In genomic region chr4:46554295-46555069, GRCm38 (mm10) we compare ENCODE assay signal across 8 mouse cellular contexts. TPM values are rescaled to one million over a fixed set of nuclear protein-coding genes. Genes with fewer than 3 reads are reported as not detected.
DNase-seq lines count a peak whose midpoint lies in the region; ATAC-seq and TF ChIP-seq lines count a peak whose summit lies in the region.

No protein-coding gene starts in this region.

- ATAC-seq in heart, embryonic 13.5 days (ENCODE audit: extremely low read depth, insufficient number of reproducible peaks, low FRiP score, low TSS enrichment), result no peak
- peak; percentile 46 for ATAC-seq in common myeloid progenitor, adult 5-6 weeks (replicated peaks; ENCODE audit: low read depth, poor library complexity, severe bottlenecking)
- peak; percentile 52 for ATAC-seq in lung, postnatal 0 days

- no peaks in the 10 kb centered on the region for H3K9me3 ChIP-seq in heart, embryonic 13.5 days
- no peaks in the 10 kb centered on the region for H3K9me3 ChIP-seq in heart, embryonic 10.5 days
- H3K9me3 ChIP-seq in lung, postnatal 0 days (ENCODE audit: low read length), result no peaks in the 10 kb centered on the region

- no peak overlapping the region for H3K4me2 ChIP-seq in heart, embryonic 13.5 days
- H3K4me2 ChIP-seq in lung, postnatal 0 days (replicated peaks; ENCODE audit: low read depth, low read length), result no peak overlapping the region

- H3K27ac ChIP-seq in heart, embryonic 13.5 days (replicated peaks), result peak overlapping the region; percentile 1; the same call in 1 of the 2 replicates
- no peak overlapping the region for H3K27ac ChIP-seq in heart, embryonic 10.5 days
- H3K27ac ChIP-seq in lung, postnatal 0 days (ENCODE audit: low read length), result peak overlapping the region; percentile 58

- H3K9ac ChIP-seq in heart, embryonic 13.5 days, result no peak overlapping the region
- H3K9ac ChIP-seq in lung, postnatal 0 days (replicated peaks; ENCODE audit: low read depth), result no peak overlapping the region

- H3K27me3 ChIP-seq in heart, embryonic 13.5 days (replicated peaks), result peaks cover 11% of the 10 kb centered on the region; the same call in 1 of the 2 replicates
- H3K27me3 ChIP-seq in heart, embryonic 10.5 days (ENCODE audit: insufficient read depth, poor library complexity, severe bottlenecking), result no peaks in the 10 kb centered on the region
- H3K27me3 ChIP-seq in lung, postnatal 0 days (replicated peaks; ENCODE audit: insufficient read depth, low read length), result no peaks in the 10 kb centered on the region
- H3K27me3 ChIP-seq in splenic B cell, adult 2 months (ENCODE audit: control insufficient read depth, insufficient read depth, low read length, poor library complexity, severe bottlenecking), result no peaks in the 10 kb centered on the region

- no peak for TF ChIP-seq EP300 in lung, postnatal 0 days (IDR thresholded peaks at IDR 0.05)

- no peaks in the 10 kb centered on the region for H3K36me3 ChIP-seq in heart, embryonic 13.5 days
- no peaks in the 10 kb centered on the region for H3K36me3 ChIP-seq in heart, embryonic 10.5 days
- H3K36me3 ChIP-seq in lung, postnatal 0 days (ENCODE audit: insufficient read depth, low read length), result no peaks in the 10 kb centered on the region
- peaks cover 2% of the 10 kb centered on the region for H3K36me3 ChIP-seq in splenic B cell, adult 2 months (ENCODE audit: control insufficient read depth, insufficient read depth, low read length, poor library complexity, severe bottlenecking)

- DNase-seq in heart, embryonic 10.5 days (ENCODE audit: low spot score), result no peak
- peak; percentile 37 for DNase-seq in lung, postnatal 0 days (ENCODE audit: low spot score)
- DNase-seq in splenic B cell, adult 2 months (ENCODE audit: low read depth, low spot score), result peak; percentile 89
- DNase-seq in thymus, postnatal 10 days (ENCODE audit: low spot score in 2 of 2), result no peak
- DNase-seq in layer of hippocampus, adult 9-10 months (ENCODE audit: low spot score), result no peak
- DNase-seq in adrenal gland, adult 18-20 months (ENCODE audit: low spot score in 2 of 2), result no peak

- 75% methylated on average over 10 of the region's 10 CpGs for WGBS in heart, embryonic 13.5 days
- 79% methylated on average over 10 of the region's 10 CpGs for WGBS in heart, embryonic 10.5 days
- 77% methylated on average over 10 of the region's 10 CpGs for WGBS in lung, postnatal 0 days

- H3K4me3 ChIP-seq in heart, embryonic 13.5 days, result no peak overlapping the region
- H3K4me3 ChIP-seq in heart, embryonic 10.5 days, result no peak overlapping the region
- H3K4me3 ChIP-seq in lung, postnatal 0 days (ENCODE audit: low read depth, low read length), result no peak overlapping the region

- no peak for TF ChIP-seq CTCF in lung, postnatal 0 days (IDR thresholded peaks at IDR 0.05)

- peaks cover 7% of the 10 kb centered on the region for H3K4me1 ChIP-seq in heart, embryonic 13.5 days
- peaks cover 4% of the 10 kb centered on the region for H3K4me1 ChIP-seq in heart, embryonic 10.5 days
- 0 out of 2 replicates have a peak, but pooled peaks cover 5% of the 10 kb centered on the region for H3K4me1 ChIP-seq in lung, postnatal 0 days (ENCODE audit: insufficient read depth, low read depth, low read length)

RNA-seq across cellular contexts. Expression of gene Trim14, which starts 18.5 kb away (rescaled TPM):
- 0.85 and 1.7 TPM in 2 replicates for polyA plus RNA-seq in heart, embryonic 13.5 days (2015; fragmentation: Nextera tagmentation; extraction: Ambion mirVana)
- 0.86 and 2.4 TPM in 2 replicates for polyA plus RNA-seq in heart, embryonic 10.5 days (2016; fragmentation: Nextera tagmentation; extraction: Ambion mirVana)
- 24.2 and 28.0 TPM in 2 replicates for total RNA-seq in common myeloid progenitor, adult 5-6 weeks (2017)
- polyA plus RNA-seq in lung, postnatal 0 days (2015; fragmentation: Nextera tagmentation; extraction: Ambion mirVana), result 5.2 and 5.4 TPM in 2 replicates
- total RNA-seq in adrenal gland, adult 18-20 months (2021), result 1 to 10 TPM; 4.7 to 5.0 TPM

RNA-seq across cellular contexts. Expression of gene Coro2a, which starts 47.5 kb away (rescaled TPM):
- 0.55 and 0.76 TPM in 2 replicates for polyA plus RNA-seq in heart, embryonic 13.5 days (2015; fragmentation: Nextera tagmentation; extraction: Ambion mirVana)
- polyA plus RNA-seq in heart, embryonic 10.5 days (2016; fragmentation: Nextera tagmentation; extraction: Ambion mirVana), result 0.89 and 1.4 TPM in 2 replicates
- 47.3 and 61.3 TPM in 2 replicates for total RNA-seq in common myeloid progenitor, adult 5-6 weeks (2017)
- 2.3 and 2.5 TPM in 2 replicates for polyA plus RNA-seq in lung, postnatal 0 days (2015; fragmentation: Nextera tagmentation; extraction: Ambion mirVana)
- 1 to 10 TPM; 2.1 to 2.6 TPM for total RNA-seq in adrenal gland, adult 18-20 months (2021)

Comparison
In these comparisons a context has a peak if more than half of its experiments do, and no peak if none do; other contexts are left out.
1. DNase-seq: peak in lung, postnatal 0 days (single experiment) and splenic B cell, adult 2 months (single experiment); none in heart, embryonic 10.5 days (single experiment), thymus, postnatal 10 days (0 of 2), layer of hippocampus, adult 9-10 months (single experiment) and adrenal gland, adult 18-20 months (0 of 2).